Mouse (Mus musculus) G1E (cell line): ENCODE data around the gene Stard13.

Experiments used
- CTCF ChIP-seq: IDR thresholded peaks from 2 replicates; pipeline ENCODE4 v1.5.1; 2012; ENCODE audit warnings: low read depth, low read length, inconsistent platforms, mixed read lengths
- POLR2AphosphoS5 ChIP-seq: IDR thresholded peaks from 2 replicates; pipeline ENCODE4 v1.6.1; 2012; ENCODE audit warnings: low read depth, low read length, inconsistent platforms; ENCODE audit not compliant: insufficient replicate concordance
- TAL1 ChIP-seq: conservative IDR thresholded peaks from 2 replicates; pipeline ENCODE4 v1.6.1; 2012; ENCODE audit warnings: low read depth, low read length, inconsistent platforms, mixed read lengths

- no peak for TF ChIP-seq CTCF
- no peak for TF ChIP-seq TAL1
- TF ChIP-seq POLR2AphosphoS5 = no peak
These were observed 103.9 kb downstream of the Stard13 start for GRCm38 (mm10) chr5:151129762-151130161.
